Mouse (Mus musculus): Measurements from ENCODE around the gene Card9. TPM values are rescaled to one million over a fixed set of nuclear protein-coding genes. Genes with fewer than 3 reads are reported as not detected.

The Card9 gene
- polyA plus RNA-seq, 1 experiment from 2014 or later: 1.0 TPM

DNA sequence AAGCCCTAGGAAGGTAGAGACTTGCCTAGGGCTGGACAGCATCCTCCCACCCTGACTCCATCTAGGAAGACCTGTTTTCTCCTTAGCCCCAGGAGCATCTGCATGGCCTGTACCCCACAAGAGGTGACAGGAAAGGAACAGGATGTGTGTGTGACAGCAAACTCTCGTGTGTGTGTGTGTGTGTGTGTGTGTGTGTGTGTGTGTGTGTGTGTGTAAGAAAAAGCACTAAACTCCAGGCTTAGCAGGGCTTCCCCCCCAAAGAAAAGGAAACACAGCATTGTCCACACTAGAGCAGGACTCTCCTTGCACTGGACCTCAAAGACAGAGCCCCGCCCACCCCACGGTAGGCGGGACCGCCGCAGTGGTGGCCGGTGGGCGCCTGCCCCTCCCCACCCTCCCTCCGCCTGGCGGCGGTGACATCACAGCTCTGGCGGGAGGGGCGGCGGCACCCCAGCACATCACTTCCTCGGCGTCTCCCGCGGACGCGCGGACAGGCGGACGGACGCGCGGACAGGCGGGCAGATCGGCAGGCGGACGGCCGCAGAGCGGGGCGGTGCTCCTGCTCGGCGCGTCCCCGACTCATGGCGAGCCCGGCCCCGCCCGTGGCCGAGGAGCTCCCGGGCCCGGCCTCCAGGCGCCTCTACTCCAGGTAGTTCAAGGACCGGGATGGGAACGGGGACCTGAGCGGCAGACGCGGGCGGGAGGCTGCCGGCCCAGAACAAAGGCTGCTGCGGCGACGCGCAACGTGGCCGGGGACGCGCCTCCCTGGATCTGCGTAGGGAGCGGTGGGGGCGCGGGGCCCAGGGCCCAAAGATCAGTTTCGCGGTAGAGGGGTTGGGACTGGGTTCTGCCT is 45.4 kb downstream of the Card9 start, which contains the start of gene Gpsm1:
Gpsm1 (plus strand) TSS at position 444 of the 853 bp plus-strand sequence.
- Histone ChIP-seq H3K27ac (ENCODE audit: low read length) (peak within 1 kb of the TSS; percentile 98), H3K36me3 (ENCODE audit: control insufficient read depth, insufficient read depth, low read length) (no peaks in the 10 kb centered on the region; the same call in 1 of the 2 replicates), H3K9ac (ENCODE audit: low read depth, low read length) (peak within 1 kb of the TSS; percentile 99), H3K4me3 (ENCODE audit: low read depth, low read length) (peak within 1 kb of the TSS; percentile 78), H3K9me3 (replicated peaks; ENCODE audit: control insufficient read depth, low read length, poor library complexity, severe bottlenecking) (no peaks in the 10 kb centered on the region), H3K27me3 (ENCODE audit: control insufficient read depth, insufficient read depth, low read depth, low read length) (no peaks in the 10 kb centered on the region), H3K4me1 (ENCODE audit: control insufficient read depth, insufficient read depth, low read length) (peaks cover 42% of the 10 kb centered on the region), H3K4me2 (ENCODE audit: low read length) (peak within 1 kb of the TSS; percentile 73)
- under 1% methylated on average over 53 of the region's 66 CpGs for WGBS
- peak; percentile 83 for ATAC-seq

DNA sequence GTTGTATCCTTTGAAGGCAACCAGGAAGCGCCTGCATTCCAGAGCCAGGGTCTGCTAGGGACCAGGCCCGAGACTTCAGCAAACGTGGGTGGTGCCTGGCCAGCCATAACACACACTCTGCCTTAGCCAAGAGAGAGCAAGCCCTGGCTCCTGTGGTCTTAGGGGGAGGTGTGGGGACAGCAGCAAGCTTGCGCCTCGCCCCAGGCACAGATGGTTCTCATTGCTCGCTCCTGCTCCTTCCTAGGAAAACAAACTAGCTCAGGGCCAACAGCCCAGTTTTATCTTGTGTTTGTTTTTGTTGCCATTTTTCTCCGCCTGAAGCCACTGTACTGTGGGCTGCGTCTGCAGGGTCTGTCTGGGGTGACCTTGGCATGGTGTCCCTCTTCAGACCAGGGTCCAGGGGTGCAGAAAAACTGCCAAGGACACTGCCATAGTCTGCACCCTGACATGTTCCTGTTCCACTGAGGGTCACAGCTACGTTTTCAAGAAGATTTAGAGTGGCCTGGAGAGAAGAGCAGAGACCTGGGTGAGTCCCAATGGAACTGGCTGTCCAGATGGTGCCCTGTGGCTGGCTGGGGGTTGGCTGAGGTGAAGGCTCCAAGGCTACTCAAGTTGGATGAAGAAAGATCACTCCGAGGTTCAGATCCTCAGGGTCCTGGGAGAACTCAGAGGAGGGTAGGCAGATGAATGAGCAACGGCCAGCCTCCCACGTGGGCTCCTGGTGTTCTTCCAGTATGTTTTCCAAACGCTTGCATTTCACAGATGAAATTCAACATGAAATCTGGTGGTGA is 46.2 kb downstream of the Card9 start:
- ATAC-seq: peak; percentile 1; the same call in 1 of the 2 replicates
- WGBS: 65% methylated on average over 13 of the region's 13 CpGs
- H3K4me1 ChIP-seq (ENCODE audit: control insufficient read depth, insufficient read depth, low read length): peaks cover 34% of the 10 kb centered on the region
- H3K36me3 ChIP-seq (ENCODE audit: control insufficient read depth, insufficient read depth, low read length): no peaks in the 10 kb centered on the region; the same call in 1 of the 2 replicates
- H3K27me3 ChIP-seq (ENCODE audit: control insufficient read depth, insufficient read depth, low read depth, low read length): no peaks in the 10 kb centered on the region
- H3K4me2 ChIP-seq (ENCODE audit: low read length): peak overlapping the region; percentile 73
- H3K9me3 ChIP-seq (replicated peaks; ENCODE audit: control insufficient read depth, low read length, poor library complexity, severe bottlenecking): no peaks in the 10 kb centered on the region
- peak overlapping the region; percentile 78 for H3K4me3 ChIP-seq (ENCODE audit: low read depth, low read length)
- H3K27ac ChIP-seq (ENCODE audit: low read length): peak overlapping the region; percentile 98
- H3K9ac ChIP-seq (ENCODE audit: low read depth, low read length): peak overlapping the region; percentile 99

GRCm38 (mm10) chr2:26313394-26313793 is 47.3 kb downstream of the Card9 start:
- Histone ChIP-seq H3K9me3 (replicated peaks; ENCODE audit: control insufficient read depth, low read length, poor library complexity, severe bottlenecking) (no peaks in the 10 kb centered on the region), H3K4me2 (ENCODE audit: low read length) (no peak overlapping the region), H3K27me3 (ENCODE audit: control insufficient read depth, insufficient read depth, low read depth, low read length) (no peaks in the 10 kb centered on the region), H3K27ac (ENCODE audit: low read length) (no peak overlapping the region), H3K36me3 (ENCODE audit: control insufficient read depth, insufficient read depth, low read length) (no peaks in the 10 kb centered on the region; the same call in 1 of the 2 replicates), H3K9ac (ENCODE audit: low read depth, low read length) (no peak overlapping the region), H3K4me3 (ENCODE audit: low read depth, low read length) (no peak overlapping the region), H3K4me1 (ENCODE audit: control insufficient read depth, insufficient read depth, low read length) (peaks cover 23% of the 10 kb centered on the region)
- no peak for ATAC-seq
- 82% methylated on average over 1 of the region's 1 CpGs for WGBS

DNA sequence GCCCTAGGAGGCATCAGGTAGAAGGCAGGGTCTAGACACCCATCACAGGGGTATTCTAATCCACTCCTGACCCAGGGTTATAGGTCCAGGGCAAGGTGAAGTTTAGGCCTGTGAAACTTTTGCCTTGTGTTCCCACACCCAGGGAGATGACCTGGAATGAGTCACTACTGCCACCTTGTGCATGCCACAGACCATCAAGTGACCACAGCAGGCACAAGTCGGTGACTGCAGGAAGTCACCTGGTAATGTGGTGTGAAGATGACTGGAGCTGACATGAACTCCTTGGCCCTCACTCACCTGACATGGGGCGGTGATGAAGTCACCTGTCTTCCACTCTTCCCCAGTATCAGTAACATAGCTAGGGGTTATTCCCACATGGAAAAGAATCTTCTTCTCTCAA is 47.9 kb downstream of the Card9 start:
- Histone ChIP-seq H3K9me3 (replicated peaks; ENCODE audit: control insufficient read depth, low read length, poor library complexity, severe bottlenecking) (no peaks in the 10 kb centered on the region), H3K36me3 (ENCODE audit: control insufficient read depth, insufficient read depth, low read length) (no peaks in the 10 kb centered on the region; the same call in 1 of the 2 replicates), H3K4me2 (ENCODE audit: low read length) (no peak overlapping the region), H3K4me3 (ENCODE audit: low read depth, low read length) (no peak overlapping the region), H3K4me1 (ENCODE audit: control insufficient read depth, insufficient read depth, low read length) (peaks cover 17% of the 10 kb centered on the region), H3K27me3 (ENCODE audit: control insufficient read depth, insufficient read depth, low read depth, low read length) (no peaks in the 10 kb centered on the region), H3K9ac (ENCODE audit: low read depth, low read length) (no peak overlapping the region), H3K27ac (ENCODE audit: low read length) (no peak overlapping the region)
- no peak for ATAC-seq
- 67% methylated on average over 2 of the region's 2 CpGs for WGBS

- Histone ChIP-seq H3K4me2 (ENCODE audit: low read length) (no peak overlapping the region), H3K4me3 (ENCODE audit: low read depth, low read length) (no peak overlapping the region), H3K27ac (ENCODE audit: low read length) (no peak overlapping the region), H3K27me3 (ENCODE audit: control insufficient read depth, insufficient read depth, low read depth, low read length) (no peaks in the 10 kb centered on the region), H3K36me3 (ENCODE audit: control insufficient read depth, insufficient read depth, low read length) (no peaks in the 10 kb centered on the region), H3K9me3 (replicated peaks; ENCODE audit: control insufficient read depth, low read length, poor library complexity, severe bottlenecking) (no peaks in the 10 kb centered on the region), H3K9ac (ENCODE audit: low read depth, low read length) (no peak overlapping the region), H3K4me1 (ENCODE audit: control insufficient read depth, insufficient read depth, low read length) (peaks cover 9% of the 10 kb centered on the region)
- 75% methylated on average over 5 of the region's 5 CpGs for WGBS
- no peak for ATAC-seq
Measured at GRCm38 (mm10) chr2:26311936-26312335, 48.8 kb downstream of the Card9 start.

DNA sequence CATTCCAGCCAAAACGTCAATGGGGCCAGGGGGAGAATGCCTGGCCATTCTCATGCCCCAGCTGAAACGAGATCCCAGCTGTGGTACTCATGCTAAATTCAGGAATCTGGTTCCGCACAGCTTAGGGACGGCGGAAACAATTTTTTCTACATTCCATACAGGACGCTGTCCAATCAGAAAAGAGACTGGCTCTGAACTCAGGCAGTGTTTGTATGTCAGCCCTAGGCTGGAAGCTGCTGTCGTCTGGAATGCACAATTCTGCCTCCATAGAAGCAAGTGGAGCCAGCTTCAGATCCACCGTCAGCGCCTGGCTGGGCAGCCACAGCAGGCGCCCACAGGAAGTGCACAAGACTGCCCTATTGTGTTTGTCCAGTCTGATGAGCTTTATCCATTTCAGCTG is 51.0 kb downstream of the Card9 start:
- WGBS: 14% methylated on average over 10 of the region's 10 CpGs

GRCm38 (mm10) chr2:26306702-26307101 is 54.0 kb downstream of the Card9 start:
- Histone ChIP-seq H3K9me3 (replicated peaks; ENCODE audit: control insufficient read depth, low read length, poor library complexity, severe bottlenecking) (no peaks in the 10 kb centered on the region), H3K9ac (ENCODE audit: low read depth, low read length) (no peak overlapping the region), H3K4me3 (ENCODE audit: low read depth, low read length) (no peak overlapping the region), H3K36me3 (ENCODE audit: control insufficient read depth, insufficient read depth, low read length) (no peaks in the 10 kb centered on the region), H3K27me3 (ENCODE audit: control insufficient read depth, insufficient read depth, low read depth, low read length) (no peaks in the 10 kb centered on the region), H3K4me2 (ENCODE audit: low read length) (no peak overlapping the region), H3K27ac (ENCODE audit: low read length) (no peak overlapping the region), H3K4me1 (ENCODE audit: control insufficient read depth, insufficient read depth, low read length) (no peaks in the 10 kb centered on the region)
- 88% methylated on average over 3 of the region's 3 CpGs for WGBS
- ATAC-seq: no peak

More for the DNA sequence above, 51.0 kb downstream of the Card9 start:
- no peaks in the 10 kb centered on the region for H3K27me3 ChIP-seq (ENCODE audit: control insufficient read depth, insufficient read depth, low read depth, low read length)
- no peak overlapping the region for H3K9ac ChIP-seq (ENCODE audit: low read depth, low read length)
- H3K27ac ChIP-seq (ENCODE audit: low read length): no peak overlapping the region
- no peak overlapping the region for H3K4me3 ChIP-seq (ENCODE audit: low read depth, low read length)
- H3K9me3 ChIP-seq (replicated peaks; ENCODE audit: control insufficient read depth, low read length, poor library complexity, severe bottlenecking): no peaks in the 10 kb centered on the region
- no peak overlapping the region for H3K4me2 ChIP-seq (ENCODE audit: low read length)
- no peaks in the 10 kb centered on the region for H3K36me3 ChIP-seq (ENCODE audit: control insufficient read depth, insufficient read depth, low read length)
- peak; percentile 49; the same call in 1 of the 2 replicates for ATAC-seq
- peaks cover 2% of the 10 kb centered on the region; the same call in 1 of the 2 replicates for H3K4me1 ChIP-seq (ENCODE audit: control insufficient read depth, insufficient read depth, low read length)

DNA sequence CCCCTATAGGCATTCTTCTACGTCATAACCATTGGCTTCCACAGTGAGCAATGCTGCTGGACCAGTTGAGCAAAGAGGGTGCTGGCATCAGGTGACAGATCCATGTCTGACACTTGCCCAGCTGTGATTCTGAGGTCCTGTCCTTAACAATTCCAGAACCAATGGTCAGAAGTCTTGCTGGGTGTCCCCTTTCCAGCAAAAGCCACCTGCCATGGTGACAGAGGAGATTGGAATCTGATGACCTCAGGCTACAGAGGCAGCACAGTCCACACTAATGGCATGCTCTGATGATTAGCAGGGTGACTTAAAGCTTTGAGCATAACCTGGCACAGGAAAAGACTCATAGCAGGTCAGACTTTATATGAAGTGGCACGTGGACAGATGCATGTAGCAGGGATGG is 55.2 kb downstream of the Card9 start:
- 70% methylated on average over 2 of the region's 2 CpGs for WGBS
- Histone ChIP-seq H3K9me3 (replicated peaks; ENCODE audit: control insufficient read depth, low read length, poor library complexity, severe bottlenecking) (no peaks in the 10 kb centered on the region), H3K27ac (ENCODE audit: low read length) (no peak overlapping the region), H3K4me2 (ENCODE audit: low read length) (no peak overlapping the region), H3K36me3 (ENCODE audit: control insufficient read depth, insufficient read depth, low read length) (no peaks in the 10 kb centered on the region), H3K4me1 (ENCODE audit: control insufficient read depth, insufficient read depth, low read length) (peaks cover 2% of the 10 kb centered on the region; the same call in 1 of the 2 replicates), H3K27me3 (ENCODE audit: control insufficient read depth, insufficient read depth, low read depth, low read length) (no peaks in the 10 kb centered on the region), H3K9ac (ENCODE audit: low read depth, low read length) (no peak overlapping the region), H3K4me3 (ENCODE audit: low read depth, low read length) (no peak overlapping the region)
- ATAC-seq: no peak

Measured in midbrain, embryonic 16.5 days (tissue).